ENCODE assay signal across 19 mouse cellular contexts in genomic region chr12:29539106-29539505, GRCm38 (mm10). TPM values are rescaled to one million over a fixed set of nuclear protein-coding genes. Genes with fewer than 3 reads are reported as not detected.
DNase-seq lines count a peak whose midpoint lies in the region; ATAC-seq lines count a peak whose summit lies in the region.
"Had no signal": no experiment of that assay in that cellular context is flagged by ENCODE, and none has a peak within 500 bp of the region (broad histone marks: within the 10 kb centered on the region; RNA-seq: fewer than 3 reads in every experiment).

No protein-coding gene starts in this region.

- ATAC-seq in forebrain, embryonic 15.5 days (replicated peaks), result no peak
- ATAC-seq in midbrain, embryonic 13.5 days, result no peak
- ATAC-seq in midbrain, embryonic 11.5 days (ENCODE audit: low FRiP score), result no peak
- no peak for ATAC-seq in midbrain, embryonic 15.5 days (replicated peaks)

- no peaks in the 10 kb centered on the region for H3K9me3 ChIP-seq in forebrain, embryonic 15.5 days
- no peaks in the 10 kb centered on the region for H3K9me3 ChIP-seq in forebrain, embryonic 10.5 days
- no peaks in the 10 kb centered on the region for H3K9me3 ChIP-seq in midbrain, embryonic 13.5 days
- no peaks in the 10 kb centered on the region for H3K9me3 ChIP-seq in midbrain, embryonic 11.5 days (ENCODE audit: control insufficient read depth, low read length)
- H3K9me3 ChIP-seq in midbrain, embryonic 15.5 days, result no peaks in the 10 kb centered on the region
- H3K9me3 ChIP-seq: embryonic facial prominence, embryonic 13.5 days; kidney, embryonic 15.5 days had no signal

- peaks cover 64% of the 10 kb centered on the region for H3K4me1 ChIP-seq in forebrain, embryonic 15.5 days
- H3K4me1 ChIP-seq in forebrain, embryonic 10.5 days, result peaks cover 30% of the 10 kb centered on the region
- peaks cover 68% of the 10 kb centered on the region for H3K4me1 ChIP-seq in midbrain, embryonic 13.5 days (replicated peaks)
- peaks cover 17% of the 10 kb centered on the region for H3K4me1 ChIP-seq in midbrain, embryonic 11.5 days (ENCODE audit: control insufficient read depth, insufficient read depth, low read length)
- H3K4me1 ChIP-seq in midbrain, embryonic 15.5 days, result peaks cover 52% of the 10 kb centered on the region
- H3K4me1 ChIP-seq: kidney, embryonic 15.5 days had no signal

- H3K4me2 ChIP-seq in forebrain, embryonic 15.5 days (replicated peaks), result peak overlapping the region; percentile 61
- H3K4me2 ChIP-seq in midbrain, embryonic 13.5 days (replicated peaks), result peak overlapping the region; percentile 66
- H3K4me2 ChIP-seq in midbrain, embryonic 11.5 days, result no peak overlapping the region
- peak overlapping the region; percentile 77 for H3K4me2 ChIP-seq in midbrain, embryonic 15.5 days
- H3K4me2 ChIP-seq: embryonic facial prominence, embryonic 13.5 days; kidney, embryonic 15.5 days had no signal

- no peaks in the 10 kb centered on the region for H3K27me3 ChIP-seq in forebrain, embryonic 15.5 days
- peaks cover 64% of the 10 kb centered on the region for H3K27me3 ChIP-seq in forebrain, embryonic 10.5 days (ENCODE audit: poor library complexity, severe bottlenecking)
- H3K27me3 ChIP-seq in midbrain, embryonic 13.5 days, result peaks cover 9% of the 10 kb centered on the region; the same call in 1 of the 2 replicates
- peaks cover 9% of the 10 kb centered on the region; the same call in 1 of the 2 replicates for H3K27me3 ChIP-seq in midbrain, embryonic 11.5 days (ENCODE audit: control insufficient read depth, insufficient read depth, low read length)
- no peaks in the 10 kb centered on the region for H3K27me3 ChIP-seq in midbrain, embryonic 15.5 days (replicated peaks)

- no peak for DNase-seq in forebrain, embryonic 10.5 days (ENCODE audit: extremely low spot score, low spot score)
- DNase-seq in midbrain, embryonic 11.5 days (ENCODE audit: low spot score, missing footprints), result no peak
- no peak for DNase-seq in ovary, postnatal 10 days (ENCODE audit: low spot score)
- DNase-seq in frontal cortex, postnatal 14 days (ENCODE audit: low spot score in 2 of 2), result no peak
- DNase-seq: adrenal gland, postnatal 25 days; gastrocnemius, postnatal 10 days; heart, postnatal 14 days; layer of hippocampus, postnatal 36 days; left cerebral cortex, postnatal 4 days; lung, adult 2 months; lung, postnatal 4 days; right cerebral cortex, adult 18-20 months had no signal

- 35% methylated on average over 5 of the region's 5 CpGs for WGBS in forebrain, embryonic 15.5 days
- 57% methylated on average over 5 of the region's 5 CpGs for WGBS in forebrain, embryonic 10.5 days
- WGBS in midbrain, embryonic 13.5 days, result 34% methylated on average over 5 of the region's 5 CpGs
- 39% methylated on average over 5 of the region's 5 CpGs for WGBS in midbrain, embryonic 11.5 days
- WGBS in midbrain, embryonic 15.5 days, result 27% methylated on average over 5 of the region's 5 CpGs

- H3K4me3 ChIP-seq in forebrain, embryonic 15.5 days, result peak overlapping the region; percentile 56
- no peak overlapping the region for H3K4me3 ChIP-seq in forebrain, embryonic 10.5 days
- H3K4me3 ChIP-seq in midbrain, embryonic 13.5 days (replicated peaks), result peak overlapping the region; percentile 51
- no peak overlapping the region for H3K4me3 ChIP-seq in midbrain, embryonic 11.5 days (ENCODE audit: low read depth, low read length)
- peak overlapping the region; percentile 45 for H3K4me3 ChIP-seq in midbrain, embryonic 15.5 days
- H3K4me3 ChIP-seq: embryonic facial prominence, embryonic 13.5 days; kidney, embryonic 15.5 days had no signal

- no peaks in the 10 kb centered on the region for H3K36me3 ChIP-seq in forebrain, embryonic 15.5 days
- H3K36me3 ChIP-seq in forebrain, embryonic 10.5 days (replicated peaks), result no peaks in the 10 kb centered on the region
- H3K36me3 ChIP-seq in midbrain, embryonic 13.5 days, result no peaks in the 10 kb centered on the region
- no peaks in the 10 kb centered on the region for H3K36me3 ChIP-seq in midbrain, embryonic 11.5 days (ENCODE audit: control insufficient read depth, insufficient read depth, low read length)
- H3K36me3 ChIP-seq in midbrain, embryonic 15.5 days (replicated peaks), result no peaks in the 10 kb centered on the region
- H3K36me3 ChIP-seq: embryonic facial prominence, embryonic 13.5 days; kidney, embryonic 15.5 days had no signal

- H3K9ac ChIP-seq in forebrain, embryonic 15.5 days (replicated peaks), result peak overlapping the region; percentile 35; the same call in 1 of the 2 replicates
- peak overlapping the region; percentile 49; the same call in 1 of the 2 replicates for H3K9ac ChIP-seq in midbrain, embryonic 13.5 days (replicated peaks)
- no peak overlapping the region for H3K9ac ChIP-seq in midbrain, embryonic 11.5 days (ENCODE audit: low read length)
- peak overlapping the region; percentile 46 for H3K9ac ChIP-seq in midbrain, embryonic 15.5 days
- H3K9ac ChIP-seq: embryonic facial prominence, embryonic 13.5 days; kidney, embryonic 15.5 days had no signal

- H3K27ac ChIP-seq in forebrain, embryonic 15.5 days (replicated peaks), result peak overlapping the region; percentile 78
- H3K27ac ChIP-seq in forebrain, embryonic 10.5 days, result no peak overlapping the region
- peak overlapping the region; percentile 68 for H3K27ac ChIP-seq in midbrain, embryonic 13.5 days
- H3K27ac ChIP-seq in midbrain, embryonic 11.5 days (ENCODE audit: low read depth, low read length), result no peak overlapping the region
- peak overlapping the region; percentile 82 for H3K27ac ChIP-seq in midbrain, embryonic 15.5 days
- H3K27ac ChIP-seq: embryonic facial prominence, embryonic 13.5 days; kidney, embryonic 15.5 days had no signal

RNA-seq across cellular contexts. Expression of gene Myt1l, which starts 10.9 kb away (rescaled TPM):
- polyA plus RNA-seq in forebrain, embryonic 15.5 days (2015; fragmentation: Nextera tagmentation; extraction: Ambion mirVana), result 246 and 254 TPM in 2 replicates
- 1.0 and 3.3 TPM in 2 replicates for polyA plus RNA-seq in forebrain, embryonic 10.5 days (2016; fragmentation: Nextera tagmentation; extraction: Ambion mirVana)
- 177 and 191 TPM in 2 replicates for polyA plus RNA-seq in midbrain, embryonic 13.5 days (2015; fragmentation: Nextera tagmentation; extraction: Ambion mirVana)
- polyA plus RNA-seq in midbrain, embryonic 11.5 days (2014; fragmentation: Nextera tagmentation; extraction: Ambion mirVana), result 13.3 and 13.5 TPM in 2 replicates
- 322 and 331 TPM in 2 replicates for polyA plus RNA-seq in midbrain, embryonic 15.5 days (2015; fragmentation: Nextera tagmentation; extraction: Ambion mirVana)
- polyA plus RNA-seq: C2C12; liver, adult 2 months; lung, adult 2 months had no signal

Comparison
In these comparisons a context has a peak if more than half of its experiments do, and no peak if none do; other contexts are left out.
1. H3K27ac ChIP-seq: peak in forebrain, embryonic 15.5 days (single experiment), midbrain, embryonic 13.5 days (single experiment) and midbrain, embryonic 15.5 days (single experiment); none in forebrain, embryonic 10.5 days (single experiment) and midbrain, embryonic 11.5 days (single experiment).
2. H3K4me3 ChIP-seq: peak in forebrain, embryonic 15.5 days (single experiment), midbrain, embryonic 13.5 days (single experiment) and midbrain, embryonic 15.5 days (single experiment); none in forebrain, embryonic 10.5 days (single experiment) and midbrain, embryonic 11.5 days (single experiment).
3. RNA of gene Myt1l, which starts 10.9 kb away (polyA plus RNA-seq): 322 to 331 TPM in midbrain, embryonic 15.5 days, 246 to 254 TPM in forebrain, embryonic 15.5 days and 177 to 191 TPM in midbrain, embryonic 13.5 days; 13.3 to 13.5 TPM in midbrain, embryonic 11.5 days and 1.0 to 3.3 TPM in forebrain, embryonic 10.5 days; every median in the first group is over 10 times any median in the second.